Mouse (Mus musculus): ENCODE measurements around the gene Gm45234.

GRCm38 (mm10) chr6:124745490-124746295, 10.1 kb downstream of the Gm45234 start:
- TF ChIP-seq CTCF (IDR thresholded peaks at IDR 0.05; ENCODE audit: low read depth) = peak; percentile 90
- no peak for TF ChIP-seq EP300 (IDR thresholded peaks at IDR 0.05; ENCODE audit: low read depth)

Data from liver, embryonic 14.5 days (tissue).